Mouse (Mus musculus): ENCODE results near the gene Tm2d3. TPM values are rescaled to one million over a fixed set of nuclear protein-coding genes. Genes with fewer than 3 reads are reported as not detected.

Tm2d3 gene
- polyA plus RNA-seq (2015; fragmentation: Nextera tagmentation; extraction: Ambion mirVana), result 80.8 and 90.8 TPM in 2 replicates

- no peak within 1 kb of the TSS for H3K4me3 ChIP-seq (replicated peaks)
- H3K4me2 ChIP-seq, result no peak within 1 kb of the TSS
- WGBS, result 89% methylated on average over 7 of the region's 7 CpGs
- no peak for ATAC-seq (ENCODE audit: low FRiP score)
- no peak within 1 kb of the TSS for H3K9ac ChIP-seq (replicated peaks)
- peaks cover 30% of the 10 kb centered on the region for H3K36me3 ChIP-seq
- no peaks in the 10 kb centered on the region for H3K9me3 ChIP-seq (replicated peaks)
- H3K4me1 ChIP-seq, result peaks cover 21% of the 10 kb centered on the region
- H3K27me3 ChIP-seq (replicated peaks), result no peaks in the 10 kb centered on the region
- no peak within 1 kb of the TSS for H3K27ac ChIP-seq (replicated peaks)
These were observed at the start of gene Tm2d3 for GRCm38 (mm10) chr7:65690869-65691268. Gene Tm2d3, plus strand, starts transcription at chr7:65691169.

GRCm38 (mm10) chr7:65642371-65643304 lies 48.3 kb upstream of the Tm2d3 start:
- H3K4me1 ChIP-seq, result peaks cover 16% of the 10 kb centered on the region
- no peak for ATAC-seq (ENCODE audit: low FRiP score)
- no peak overlapping the region for H3K27ac ChIP-seq (replicated peaks)
- H3K4me2 ChIP-seq, result no peak overlapping the region
- H3K9me3 ChIP-seq (replicated peaks), result no peaks in the 10 kb centered on the region
- no peak overlapping the region for H3K9ac ChIP-seq (replicated peaks)
- peaks cover 6% of the 10 kb centered on the region; the same call in 1 of the 2 replicates for H3K36me3 ChIP-seq
- no peak overlapping the region for H3K4me3 ChIP-seq (replicated peaks)
- no peaks in the 10 kb centered on the region; the same call in 1 of the 2 replicates for H3K27me3 ChIP-seq (replicated peaks)
- 71% methylated on average over 6 of the region's 6 CpGs for WGBS

GRCm38 (mm10) chr7:65643861-65644421 lies 47.0 kb upstream of the Tm2d3 start:
- Histone ChIP-seq H3K4me3 (replicated peaks) (peak overlapping the region; percentile 64), H3K9me3 (replicated peaks) (no peaks in the 10 kb centered on the region), H3K4me2 (peak overlapping the region; percentile 74), H3K27me3 (replicated peaks) (no peaks in the 10 kb centered on the region; the same call in 1 of the 2 replicates), H3K36me3 (peaks cover 16% of the 10 kb centered on the region), H3K4me1 (peaks cover 16% of the 10 kb centered on the region), H3K27ac (replicated peaks) (peak overlapping the region; percentile 10; the same call in 1 of the 2 replicates), H3K9ac (replicated peaks) (no peak overlapping the region)
- WGBS, result 39% methylated on average over 6 of the region's 6 CpGs
- ATAC-seq (ENCODE audit: low FRiP score), result peak; percentile 9; the same call in 1 of the 2 replicates

- Histone ChIP-seq H3K4me2 (peak within 1 kb of the TSS; percentile 74), H3K4me1 (peaks cover 16% of the 10 kb centered on the region), H3K9ac (replicated peaks) (peak within 1 kb of the TSS; percentile 78), H3K36me3 (peaks cover 24% of the 10 kb centered on the region), H3K9me3 (replicated peaks) (no peaks in the 10 kb centered on the region), H3K27ac (replicated peaks) (peak within 1 kb of the TSS; percentile 87), H3K4me3 (replicated peaks) (peak within 1 kb of the TSS; percentile 64), H3K27me3 (replicated peaks) (no peaks in the 10 kb centered on the region; the same call in 1 of the 2 replicates)
- ATAC-seq (ENCODE audit: low FRiP score), result peak; percentile 97
- WGBS, result 2% methylated on average over 58 of the region's 64 CpGs
These were observed 46.2 kb upstream of the Tm2d3 start, which contains the start of gene Tarsl2 for GRCm38 (mm10) chr7:65644643-65645351. Gene Tarsl2, plus strand, starts transcription at chr7:65644898.

- no peak overlapping the region for H3K4me3 ChIP-seq (replicated peaks)
- 0 out of 2 replicates have a peak overlapping the region, but pooled peaks have one; percentile 17 for H3K4me2 ChIP-seq
- H3K27ac ChIP-seq (replicated peaks), result no peak overlapping the region
- 89% methylated on average over 8 of the region's 8 CpGs for WGBS
- peaks cover 26% of the 10 kb centered on the region for H3K36me3 ChIP-seq
- no peak overlapping the region for H3K9ac ChIP-seq (replicated peaks)
- peaks cover 16% of the 10 kb centered on the region for H3K4me1 ChIP-seq
- no peaks in the 10 kb centered on the region; the same call in 1 of the 2 replicates for H3K27me3 ChIP-seq (replicated peaks)
- H3K9me3 ChIP-seq (replicated peaks), result no peaks in the 10 kb centered on the region
- no peak for ATAC-seq (ENCODE audit: low FRiP score)
These were observed 45.0 kb upstream of the Tm2d3 start for GRCm38 (mm10) chr7:65645996-65646395.

- H3K4me1 ChIP-seq, result peaks cover 3% of the 10 kb centered on the region
- H3K36me3 ChIP-seq, result peaks cover 46% of the 10 kb centered on the region
These were observed 40.3 kb upstream of the Tm2d3 start for GRCm38 (mm10) chr7:65650662-65651061.

GRCm38 (mm10) chr7:65657490-65658120 lies 33.4 kb upstream of the Tm2d3 start:
- no peak for ATAC-seq (ENCODE audit: low FRiP score)
- no peaks in the 10 kb centered on the region for H3K4me1 ChIP-seq
- H3K27me3 ChIP-seq (replicated peaks), result no peaks in the 10 kb centered on the region
- peaks cover 38% of the 10 kb centered on the region for H3K36me3 ChIP-seq
- H3K27ac ChIP-seq (replicated peaks), result no peak overlapping the region
- no peaks in the 10 kb centered on the region for H3K9me3 ChIP-seq (replicated peaks)
- H3K9ac ChIP-seq (replicated peaks), result no peak overlapping the region
- 94% methylated on average over 2 of the region's 2 CpGs for WGBS
- H3K4me3 ChIP-seq (replicated peaks), result no peak overlapping the region
- H3K4me2 ChIP-seq, result no peak overlapping the region

More at GRCm38 (mm10) chr7:65650662-65651061, 40.3 kb upstream of the Tm2d3 start:
- no peak for ATAC-seq (ENCODE audit: low FRiP score)
- no peak overlapping the region for H3K4me2 ChIP-seq
- no peak overlapping the region for H3K9ac ChIP-seq (replicated peaks)
- H3K27ac ChIP-seq (replicated peaks), result no peak overlapping the region
- WGBS, result 91% methylated on average over 4 of the region's 4 CpGs
- no peaks in the 10 kb centered on the region for H3K9me3 ChIP-seq (replicated peaks)
- H3K27me3 ChIP-seq (replicated peaks), result no peaks in the 10 kb centered on the region
- H3K4me3 ChIP-seq (replicated peaks), result no peak overlapping the region

- no peak overlapping the region for H3K27ac ChIP-seq (replicated peaks)
- H3K4me2 ChIP-seq, result no peak overlapping the region
- H3K4me1 ChIP-seq, result no peaks in the 10 kb centered on the region
- no peak for ATAC-seq (ENCODE audit: low FRiP score)
- H3K9ac ChIP-seq (replicated peaks), result no peak overlapping the region
- H3K9me3 ChIP-seq (replicated peaks), result no peaks in the 10 kb centered on the region
- WGBS, result 87% methylated on average over 11 of the region's 11 CpGs
- H3K36me3 ChIP-seq, result peaks cover 52% of the 10 kb centered on the region
- H3K4me3 ChIP-seq (replicated peaks), result no peak overlapping the region
- no peaks in the 10 kb centered on the region for H3K27me3 ChIP-seq (replicated peaks)
These were observed 27.7 kb upstream of the Tm2d3 start for GRCm38 (mm10) chr7:65663225-65663790.

- 91% methylated on average over 14 of the region's 14 CpGs for WGBS
- Histone ChIP-seq H3K4me3 (replicated peaks) (no peak overlapping the region), H3K36me3 (peaks cover 49% of the 10 kb centered on the region), H3K4me1 (no peaks in the 10 kb centered on the region), H3K4me2 (no peak overlapping the region), H3K27ac (replicated peaks) (no peak overlapping the region), H3K9me3 (replicated peaks) (no peaks in the 10 kb centered on the region), H3K9ac (replicated peaks) (no peak overlapping the region), H3K27me3 (replicated peaks) (no peaks in the 10 kb centered on the region)
- ATAC-seq (ENCODE audit: low FRiP score), result no peak
These were observed 27.1 kb upstream of the Tm2d3 start for GRCm38 (mm10) chr7:65663886-65664285.

GRCm38 (mm10) chr7:65667491-65667890 lies 23.5 kb upstream of the Tm2d3 start:
- H3K4me3 ChIP-seq (replicated peaks), result no peak overlapping the region
- peaks cover 40% of the 10 kb centered on the region for H3K36me3 ChIP-seq
- no peaks in the 10 kb centered on the region for H3K9me3 ChIP-seq (replicated peaks)
- ATAC-seq (ENCODE audit: low FRiP score), result no peak
- no peaks in the 10 kb centered on the region for H3K27me3 ChIP-seq (replicated peaks)
- H3K4me2 ChIP-seq, result no peak overlapping the region
- H3K4me1 ChIP-seq, result no peaks in the 10 kb centered on the region
- no peak overlapping the region for H3K9ac ChIP-seq (replicated peaks)
- 95% methylated on average over 6 of the region's 6 CpGs for WGBS
- H3K27ac ChIP-seq (replicated peaks), result no peak overlapping the region

GRCm38 (mm10) chr7:65678050-65678449 lies 12.9 kb upstream of the Tm2d3 start:
- H3K4me2 ChIP-seq, result no peak overlapping the region
- H3K36me3 ChIP-seq, result peaks cover 29% of the 10 kb centered on the region
- 81% methylated on average over 10 of the region's 10 CpGs for WGBS
- H3K27me3 ChIP-seq (replicated peaks), result no peaks in the 10 kb centered on the region
- H3K4me3 ChIP-seq (replicated peaks), result no peak overlapping the region
- H3K9me3 ChIP-seq (replicated peaks), result no peaks in the 10 kb centered on the region
- no peak overlapping the region for H3K27ac ChIP-seq (replicated peaks)
- no peaks in the 10 kb centered on the region for H3K4me1 ChIP-seq
- H3K9ac ChIP-seq (replicated peaks), result no peak overlapping the region
- no peak for ATAC-seq (ENCODE audit: low FRiP score)
